Mouse (Mus musculus): Measurements from ENCODE around the gene Ccdc121.

GRCm38 (mm10) chr1:181519137-181519536 is 7.9 kb upstream of the Ccdc121 start:
- TF ChIP-seq POLR2A (IDR thresholded peaks at IDR 0.05; ENCODE audit: borderline replicate concordance, low read depth, low read length) (no peak), CTCF (IDR thresholded peaks at IDR 0.05; ENCODE audit: low read depth, low read length) (peak; percentile 48; the same call in 1 of the 2 replicates)

All from bone marrow macrophage, adult 2 months (primary cell).